ENCODE assay signal across 50 mouse cellular contexts in genomic region chr9:106582552-106582951, GRCm38 (mm10). TPM values are rescaled to one million over a fixed set of nuclear protein-coding genes. Genes with fewer than 3 reads are reported as not detected.
"Had no signal": no experiment of that assay in that cellular context is flagged by ENCODE, and none has a peak within 500 bp of the region (broad histone marks: within the 10 kb centered on the region; RNA-seq: fewer than 3 reads in every experiment).

No protein-coding gene starts in this region.

- DNase-seq: heart, postnatal 10 days; heart, postnatal 14 days; heart, postnatal 36 days; heart, postnatal 4 days; kidney, adult 11 months; kidney, adult 18-20 months; kidney, adult 2 months; kidney, adult 8-10 months; kidney, adult 9 months; kidney, postnatal 10 days; kidney, postnatal 14 days; kidney, postnatal 25 days; kidney, postnatal 36 days; kidney, postnatal 4 days; layer of hippocampus, adult 9-11 months; layer of hippocampus, postnatal 36 days had no signal

- ATAC-seq: hindbrain, embryonic 16.5 days; hindbrain, postnatal 0 days; inflammation-experienced regulatory T-cells, adult 6 months; intestine, embryonic 15.5 days; intestine, embryonic 16.5 days; intestine, postnatal 0 days had no signal

RNA-seq across cellular contexts. Expression of gene Iqcf4, which starts 11.8 kb away (rescaled TPM):
- total RNA-seq: heart, postnatal 10 days; heart, postnatal 14 days; heart, postnatal 25 days; heart, postnatal 36 days; heart, postnatal 4 days; hematopoietic stem cell, adult 5-6 weeks; hindbrain, postnatal 0 days; layer of hippocampus, adult 18-20 months; layer of hippocampus, adult 2 months; layer of hippocampus, adult 8-10 months; layer of hippocampus, postnatal 10 days; layer of hippocampus, postnatal 14 days; layer of hippocampus, postnatal 25 days; layer of hippocampus, postnatal 36 days; left cerebral cortex, adult 18-20 months; left cerebral cortex, adult 2 months; left cerebral cortex, adult 8-10 months had no signal
- polyA plus RNA-seq: heart, embryonic 13.5 days; heart, embryonic 14.5 days; heart, embryonic 15.5 days; heart, embryonic 16.5 days; heart, postnatal 0 days; hindbrain, embryonic 10.5 days; hindbrain, embryonic 11.5 days; hindbrain, embryonic 12.5 days; hindbrain, embryonic 13.5 days; hindbrain, embryonic 14.5 days; hindbrain, embryonic 15.5 days; hindbrain, embryonic 16.5 days; hindbrain, postnatal 0 days; inflammation-experienced regulatory T-cells, adult 6 months; intestine, embryonic 14.5 days; intestine, embryonic 15.5 days; intestine, embryonic 16.5 days; intestine, postnatal 0 days; kidney, adult 2 months; kidney, embryonic 14.5 days; kidney, embryonic 15.5 days; kidney, embryonic 16.5 days; kidney, postnatal 0 days; large intestine, adult 2 months had no signal

RNA-seq across cellular contexts. Expression of gene Iqcf3, which starts 21.1 kb away (rescaled TPM):
- total RNA-seq: heart, postnatal 10 days; heart, postnatal 14 days; heart, postnatal 25 days; heart, postnatal 36 days; heart, postnatal 4 days; hematopoietic stem cell, adult 5-6 weeks; hindbrain, postnatal 0 days; layer of hippocampus, adult 18-20 months; layer of hippocampus, adult 2 months; layer of hippocampus, adult 8-10 months; layer of hippocampus, postnatal 10 days; layer of hippocampus, postnatal 14 days; layer of hippocampus, postnatal 25 days; layer of hippocampus, postnatal 36 days; left cerebral cortex, adult 18-20 months; left cerebral cortex, adult 2 months; left cerebral cortex, adult 8-10 months had no signal
- polyA plus RNA-seq: heart, embryonic 13.5 days; heart, embryonic 14.5 days; heart, embryonic 15.5 days; heart, embryonic 16.5 days; heart, postnatal 0 days; hindbrain, embryonic 10.5 days; hindbrain, embryonic 11.5 days; hindbrain, embryonic 12.5 days; hindbrain, embryonic 13.5 days; hindbrain, embryonic 14.5 days; hindbrain, embryonic 15.5 days; hindbrain, embryonic 16.5 days; hindbrain, postnatal 0 days; inflammation-experienced regulatory T-cells, adult 6 months; intestine, embryonic 14.5 days; intestine, embryonic 15.5 days; intestine, embryonic 16.5 days; intestine, postnatal 0 days; kidney, embryonic 14.5 days; kidney, embryonic 15.5 days; kidney, embryonic 16.5 days; kidney, postnatal 0 days; large intestine, adult 2 months had no signal

RNA-seq across cellular contexts. Expression of gene Iqcf6, which starts 43.8 kb away (rescaled TPM):
- total RNA-seq: heart, postnatal 10 days; heart, postnatal 14 days; heart, postnatal 25 days; heart, postnatal 36 days; heart, postnatal 4 days; hematopoietic stem cell, adult 5-6 weeks; hindbrain, postnatal 0 days; layer of hippocampus, adult 18-20 months; layer of hippocampus, adult 2 months; layer of hippocampus, adult 8-10 months; layer of hippocampus, postnatal 10 days; layer of hippocampus, postnatal 14 days; layer of hippocampus, postnatal 25 days; layer of hippocampus, postnatal 36 days; left cerebral cortex, adult 18-20 months; left cerebral cortex, adult 2 months; left cerebral cortex, adult 8-10 months had no signal
- polyA plus RNA-seq: heart, embryonic 13.5 days; heart, embryonic 14.5 days; heart, embryonic 15.5 days; heart, embryonic 16.5 days; heart, postnatal 0 days; hindbrain, embryonic 10.5 days; hindbrain, embryonic 11.5 days; hindbrain, embryonic 12.5 days; hindbrain, embryonic 13.5 days; hindbrain, embryonic 14.5 days; hindbrain, embryonic 15.5 days; hindbrain, embryonic 16.5 days; hindbrain, postnatal 0 days; inflammation-experienced regulatory T-cells, adult 6 months; intestine, embryonic 14.5 days; intestine, embryonic 15.5 days; intestine, embryonic 16.5 days; intestine, postnatal 0 days; kidney, adult 2 months; kidney, embryonic 14.5 days; kidney, embryonic 15.5 days; kidney, embryonic 16.5 days; kidney, postnatal 0 days; large intestine, adult 2 months had no signal
